Mouse (Mus musculus): ENCODE measurements around the gene Acvr1. TPM values are rescaled to one million over a fixed set of nuclear protein-coding genes. Genes with fewer than 3 reads are reported as not detected.

Acvr1 gene
- polyA plus RNA-seq, 1 experiment from 2014 or later, result 4.6 TPM

- Histone ChIP-seq H3K4me1 (no peaks in the 10 kb centered on the region), H3K4me3 (replicated peaks) (no peak overlapping the region), H3K27me3 (no peaks in the 10 kb centered on the region), H3K36me3 (replicated peaks) (no peaks in the 10 kb centered on the region), H3K9ac (no peak overlapping the region), H3K27ac (0 out of 2 replicates have a peak overlapping the region, but pooled peaks have one; percentile 36), H3K9me3 (no peaks in the 10 kb centered on the region), H3K4me2 (no peak overlapping the region)
- WGBS, result 68% methylated on average over 10 of the region's 10 CpGs
- ATAC-seq (ENCODE audit: low FRiP score), result no peak
Observed at GRCm38 (mm10) chr2:58586311-58586710, 19.4 kb upstream of the Acvr1 start.

- no peak overlapping the region for H3K27ac ChIP-seq
- no peak for ATAC-seq (ENCODE audit: low FRiP score)
- no peak overlapping the region for H3K4me3 ChIP-seq (replicated peaks)
- H3K9ac ChIP-seq, result no peak overlapping the region
- WGBS, result 86% methylated on average over 2 of the region's 2 CpGs
- H3K36me3 ChIP-seq (replicated peaks), result no peaks in the 10 kb centered on the region
- H3K4me1 ChIP-seq, result peaks cover under 1% of the 10 kb centered on the region; the same call in 1 of the 2 replicates
- no peak overlapping the region for H3K4me2 ChIP-seq
- H3K9me3 ChIP-seq, result no peaks in the 10 kb centered on the region
- no peaks in the 10 kb centered on the region for H3K27me3 ChIP-seq
Observed at GRCm38 (mm10) chr2:58574167-58574566, 7.2 kb upstream of the Acvr1 start.

GRCm38 (mm10) chr2:58568841-58569645 lies 2.1 kb upstream of the Acvr1 start:
- Histone ChIP-seq H3K4me2 (peak overlapping the region; percentile 74), H3K27me3 (no peaks in the 10 kb centered on the region), H3K9ac (0 out of 2 replicates have a peak overlapping the region, but pooled peaks have one; percentile 96), H3K27ac (no peak overlapping the region), H3K9me3 (no peaks in the 10 kb centered on the region), H3K36me3 (replicated peaks) (no peaks in the 10 kb centered on the region), H3K4me1 (peaks cover 37% of the 10 kb centered on the region), H3K4me3 (replicated peaks) (peak overlapping the region; percentile 87; the same call in 1 of the 2 replicates)
- WGBS, result 60% methylated on average over 4 of the region's 4 CpGs
- no peak for ATAC-seq (ENCODE audit: low FRiP score)

- ATAC-seq (ENCODE audit: low FRiP score), result no peak
- H3K4me1 ChIP-seq, result peaks cover 42% of the 10 kb centered on the region
- peak overlapping the region; percentile 87 for H3K4me3 ChIP-seq (replicated peaks)
- H3K36me3 ChIP-seq (replicated peaks), result no peaks in the 10 kb centered on the region
- peak overlapping the region; percentile 97 for H3K27ac ChIP-seq
- WGBS, result 7% methylated on average over 12 of the region's 12 CpGs
- peak overlapping the region; percentile 96 for H3K9ac ChIP-seq
- peak overlapping the region; percentile 74 for H3K4me2 ChIP-seq
- H3K27me3 ChIP-seq, result no peaks in the 10 kb centered on the region
- H3K9me3 ChIP-seq, result no peaks in the 10 kb centered on the region
Observed at GRCm38 (mm10) chr2:58567866-58568719, 1.1 kb upstream of the Acvr1 start.

- Histone ChIP-seq H3K9ac (peak overlapping the region; percentile 96), H3K9me3 (no peaks in the 10 kb centered on the region), H3K4me2 (peak overlapping the region; percentile 74), H3K27ac (peak overlapping the region; percentile 97), H3K4me1 (peaks cover 43% of the 10 kb centered on the region), H3K27me3 (no peaks in the 10 kb centered on the region), H3K36me3 (replicated peaks) (no peaks in the 10 kb centered on the region), H3K4me3 (replicated peaks) (peak overlapping the region; percentile 87)
- WGBS, result 0% methylated on average over 50 of the region's 78 CpGs
- ATAC-seq (ENCODE audit: low FRiP score), result peak; percentile 60
Observed at GRCm38 (mm10) chr2:58566410-58567065, 419 bp downstream of the Acvr1 start.

GRCm38 (mm10) chr2:58566049-58566409 lies 928 bp downstream of the Acvr1 start:
- Histone ChIP-seq H3K9me3 (no peaks in the 10 kb centered on the region), H3K4me2 (peak overlapping the region; percentile 74), H3K27ac (peak overlapping the region; percentile 97), H3K4me1 (peaks cover 43% of the 10 kb centered on the region), H3K9ac (peak overlapping the region; percentile 96), H3K36me3 (replicated peaks) (no peaks in the 10 kb centered on the region), H3K27me3 (no peaks in the 10 kb centered on the region), H3K4me3 (replicated peaks) (peak overlapping the region; percentile 87)
- ATAC-seq (ENCODE audit: low FRiP score), result no peak
- 3% methylated on average over 6 of the region's 6 CpGs for WGBS

- H3K27ac ChIP-seq, result no peak overlapping the region
- peak overlapping the region; percentile 74 for H3K4me2 ChIP-seq
- H3K36me3 ChIP-seq (replicated peaks), result no peaks in the 10 kb centered on the region
- 0 out of 2 replicates have a peak overlapping the region, but pooled peaks have one; percentile 96 for H3K9ac ChIP-seq
- peak overlapping the region; percentile 87 for H3K4me3 ChIP-seq (replicated peaks)
- H3K9me3 ChIP-seq, result no peaks in the 10 kb centered on the region
- ATAC-seq (ENCODE audit: low FRiP score), result no peak
- 61% methylated on average over 6 of the region's 6 CpGs for WGBS
- peaks cover 43% of the 10 kb centered on the region for H3K4me1 ChIP-seq
- no peaks in the 10 kb centered on the region for H3K27me3 ChIP-seq
Observed at GRCm38 (mm10) chr2:58565267-58565666, 1.7 kb downstream of the Acvr1 start.

GRCm38 (mm10) chr2:58562137-58562536 lies 4.8 kb downstream of the Acvr1 start:
- no peak overlapping the region for H3K27ac ChIP-seq
- no peaks in the 10 kb centered on the region for H3K9me3 ChIP-seq
- no peak overlapping the region for H3K9ac ChIP-seq
- ATAC-seq (ENCODE audit: low FRiP score), result no peak
- H3K36me3 ChIP-seq (replicated peaks), result no peaks in the 10 kb centered on the region
- H3K4me3 ChIP-seq (replicated peaks), result no peak overlapping the region
- H3K4me1 ChIP-seq, result peaks cover 29% of the 10 kb centered on the region
- WGBS, result 78% methylated on average over 4 of the region's 4 CpGs
- no peaks in the 10 kb centered on the region for H3K27me3 ChIP-seq
- no peak overlapping the region for H3K4me2 ChIP-seq

- no peak for ATAC-seq (ENCODE audit: low FRiP score)
- 83% methylated on average over 9 of the region's 9 CpGs for WGBS
- H3K4me1 ChIP-seq, result peaks cover 9% of the 10 kb centered on the region
- no peaks in the 10 kb centered on the region for H3K27me3 ChIP-seq
- H3K4me2 ChIP-seq, result no peak overlapping the region
- no peak overlapping the region for H3K4me3 ChIP-seq (replicated peaks)
- no peaks in the 10 kb centered on the region for H3K36me3 ChIP-seq (replicated peaks)
- H3K9ac ChIP-seq, result no peak overlapping the region
- H3K9me3 ChIP-seq, result no peaks in the 10 kb centered on the region
- H3K27ac ChIP-seq, result no peak overlapping the region
Observed at GRCm38 (mm10) chr2:58557045-58557845, 9.7 kb downstream of the Acvr1 start.

GRCm38 (mm10) chr2:58552296-58552695 lies 14.7 kb downstream of the Acvr1 start:
- H3K27ac ChIP-seq, result no peak overlapping the region
- 31% methylated on average over 3 of the region's 3 CpGs for WGBS
- no peak overlapping the region for H3K9ac ChIP-seq
- no peak overlapping the region for H3K4me3 ChIP-seq (replicated peaks)
- H3K27me3 ChIP-seq, result no peaks in the 10 kb centered on the region
- H3K36me3 ChIP-seq (replicated peaks), result no peaks in the 10 kb centered on the region
- no peak for ATAC-seq (ENCODE audit: low FRiP score)
- no peak overlapping the region for H3K4me2 ChIP-seq
- peaks cover 33% of the 10 kb centered on the region for H3K4me1 ChIP-seq
- no peaks in the 10 kb centered on the region for H3K9me3 ChIP-seq

GRCm38 (mm10) chr2:58551866-58552265 lies 15.1 kb downstream of the Acvr1 start:
- ATAC-seq (ENCODE audit: low FRiP score), result no peak
- Histone ChIP-seq H3K27me3 (no peaks in the 10 kb centered on the region), H3K9me3 (no peaks in the 10 kb centered on the region), H3K4me3 (replicated peaks) (no peak overlapping the region), H3K4me2 (no peak overlapping the region), H3K36me3 (replicated peaks) (no peaks in the 10 kb centered on the region), H3K4me1 (peaks cover 33% of the 10 kb centered on the region), H3K27ac (no peak overlapping the region), H3K9ac (peak overlapping the region; percentile 17; the same call in 1 of the 2 replicates)
- WGBS, result 15% methylated on average over 6 of the region's 6 CpGs
